Mouse (Mus musculus) forebrain, postnatal 0 days (tissue): ENCODE measurements around the gene Synj2. TPM values are rescaled to one million over a fixed set of nuclear protein-coding genes. Genes with fewer than 3 reads are reported as not detected.
"Not testable (repeated sequence)": the region's sequence is repeated elsewhere in the genome, so short reads cannot be mapped to it uniquely, and the experiment has no call there.

Source experiments
- ATAC-seq: fragments of 200-750 bp; cut with Nextera tagmentation; 2 replicates; pipeline ENCODE4 v1.8.0; 2017; ENCODE audit warnings: mild to moderate bottlenecking, moderate library complexity
- DNase-seq: peaks from one replicate; pipeline ENCODE4 v3.0.0-alpha.2; 2015
- H3K27ac ChIP-seq: fragments of 300-500 bp; sonication (generic); 2 replicates; pipeline ENCODE4 v1.5.1; 2014; ENCODE audit warnings: low read depth, mild to moderate bottlenecking, antibody characterized with exemption, low read length, moderate library complexity, mixed read lengths
- H3K27me3 ChIP-seq: fragments of 300-500 bp; sonication (generic); 2 replicates; pipeline ENCODE4 v1.6.1; 2014; ENCODE audit warnings: mild to moderate bottlenecking, low read length, mixed read lengths; ENCODE audit not compliant: insufficient read depth
- H3K36me3 ChIP-seq: fragments of 300-500 bp; sonication (generic); 2 replicates; pipeline ENCODE4 v1.6.1; 2014; ENCODE audit warnings: mild to moderate bottlenecking, moderate library complexity; ENCODE audit not compliant: insufficient read depth
- H3K4me1 ChIP-seq: fragments of 300-500 bp; sonication (generic); 2 replicates; pipeline ENCODE4 v1.6.1; 2014; ENCODE audit warnings: antibody characterized with exemption; ENCODE audit not compliant: insufficient read depth
- H3K4me2 ChIP-seq: fragments of 300-500 bp; sonication (generic); 2 replicates; pipeline ENCODE4 v1.6.1; 2014; ENCODE audit warnings: low read depth, mild to moderate bottlenecking, moderate library complexity
- H3K4me3 ChIP-seq: fragments of 300-500 bp; sonication (generic); 2 replicates; pipeline ENCODE4 v1.5.1; 2014; ENCODE audit warnings: low read depth, low read length, mixed read lengths
- H3K9ac ChIP-seq: fragments of 300-500 bp; sonication (generic); 2 replicates; pipeline ENCODE4 v1.6.1; 2014; ENCODE audit warnings: mild to moderate bottlenecking
- H3K9me3 ChIP-seq: fragments of 300-500 bp; sonication (generic); 2 replicates; pipeline ENCODE4 v1.6.1; 2016; ENCODE audit warnings: low read length
- CTCF ChIP-seq: sonication (generic); IDR thresholded peaks from 2 replicates; pipeline ENCODE4 v1.5.1; 2016; ENCODE audit warnings: antibody characterized with exemption, control low read depth, low read depth
- WGBS: fragments of 180-500 bp; shearing (Covaris S2); extraction: QIAGEN DNeasy Blood & Tissue Kit; methylation state at CpG from one replicate; pipeline ENCODE4 v1.1.7; 2014; 5-methylcytosine and 5-hydroxymethylcytosine counted together
- polyA plus RNA-seq: library from polyadenylated mRNA; unstranded; fragments of >200 nt; fragmentation: Nextera tagmentation; extraction: Ambion mirVana; gene quantifications from 2 replicates; pipeline ENCODE4 v1.2.1, GENCODE M21; 2015
- total RNA-seq: library from RNA; depleted of rRNA; stranded (reverse); fragments of >200 nt; gene quantifications from 2 replicates; pipeline ENCODE4 v1.2.3, GENCODE M21; 2014

Gene Synj2
- total and polyA plus RNA-seq, 2 experiments from 2014 or later = 3.6 to 6.8 TPM

- DNase-seq = no peak
- 85% methylated on average over 4 of the region's 4 CpGs for WGBS
- Histone ChIP-seq H3K4me3 (no peak overlapping the region), H3K9me3 (no peaks in the 10 kb centered on the region), H3K27ac (no peak overlapping the region), H3K4me1 (no peaks in the 10 kb centered on the region), H3K36me3 (no peaks in the 10 kb centered on the region), H3K27me3 (no peaks in the 10 kb centered on the region), H3K9ac (no peak overlapping the region), H3K4me2 (no peak overlapping the region)
- no peak for TF ChIP-seq CTCF
- ATAC-seq = no peak
These were observed 72.0 kb downstream of the Synj2 start for GRCm38 (mm10) chr17:6013079-6013478.

- Histone ChIP-seq H3K4me2 (no peak overlapping the region), H3K9ac (no peak overlapping the region), H3K27me3 (no peaks in the 10 kb centered on the region), H3K4me1 (no peaks in the 10 kb centered on the region), H3K27ac (no peak overlapping the region), H3K36me3 (no peaks in the 10 kb centered on the region), H3K9me3 (no peaks in the 10 kb centered on the region), H3K4me3 (no peak overlapping the region)
- ATAC-seq = no peak
- no peak for DNase-seq
- WGBS = 90% methylated on average over 4 of the region's 4 CpGs
- no peak for TF ChIP-seq CTCF
These were observed 73.9 kb downstream of the Synj2 start for GRCm38 (mm10) chr17:6014985-6015384.

DNA sequence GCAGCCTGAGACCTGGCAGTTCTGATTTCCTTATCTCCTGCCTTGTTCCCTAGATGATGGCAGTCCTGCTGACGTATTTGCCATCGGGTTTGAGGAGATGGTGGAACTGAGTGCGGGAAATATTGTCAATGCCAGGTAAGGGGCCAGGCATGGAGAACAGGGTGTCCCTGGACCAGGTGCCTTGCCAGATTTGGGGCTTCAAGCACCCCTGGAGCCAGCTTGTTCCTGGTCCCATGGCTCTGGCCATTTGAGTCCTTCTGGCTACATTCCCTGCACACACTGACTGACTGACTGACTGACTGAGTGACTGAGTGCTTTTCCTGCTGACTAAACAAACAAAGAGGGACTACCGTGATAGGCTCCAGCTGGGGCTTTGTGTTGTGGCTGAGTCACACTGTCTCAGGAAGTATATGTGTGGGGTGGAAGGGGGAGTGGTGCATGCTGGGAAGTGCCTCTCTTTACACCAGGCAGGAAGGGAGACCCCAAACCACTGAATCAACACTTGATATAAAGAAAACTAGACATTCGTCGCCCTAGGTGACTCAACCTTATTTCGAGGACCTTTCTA lies 75.2 kb downstream of the Synj2 start:
- H3K9me3 ChIP-seq = no peaks in the 10 kb centered on the region
- H3K27me3 ChIP-seq = no peaks in the 10 kb centered on the region
- no peak overlapping the region for H3K9ac ChIP-seq
- no peak overlapping the region for H3K4me2 ChIP-seq
- TF ChIP-seq CTCF = no peak
- H3K4me1 ChIP-seq = no peaks in the 10 kb centered on the region
- ATAC-seq = no peak
- H3K27ac ChIP-seq = no peak overlapping the region
- 75% methylated on average over 7 of the region's 7 CpGs for WGBS
- DNase-seq = no peak
- no peak overlapping the region for H3K4me3 ChIP-seq
- H3K36me3 ChIP-seq = no peaks in the 10 kb centered on the region

GRCm38 (mm10) chr17:6017268-6017667 lies 76.2 kb downstream of the Synj2 start:
- no peaks in the 10 kb centered on the region for H3K36me3 ChIP-seq
- DNase-seq (no peak), ATAC-seq (no peak)
- H3K4me3 ChIP-seq = no peak overlapping the region
- no peak overlapping the region for H3K9ac ChIP-seq
- no peaks in the 10 kb centered on the region for H3K27me3 ChIP-seq
- H3K4me1 ChIP-seq = no peaks in the 10 kb centered on the region
- no peaks in the 10 kb centered on the region for H3K9me3 ChIP-seq
- no peak for TF ChIP-seq CTCF
- H3K27ac ChIP-seq = no peak overlapping the region
- WGBS = 70% methylated on average over 12 of the region's 12 CpGs
- no peak overlapping the region for H3K4me2 ChIP-seq

- no peak for ATAC-seq
- Histone ChIP-seq H3K36me3 (no peaks in the 10 kb centered on the region), H3K4me2 (no peak overlapping the region), H3K4me1 (no peaks in the 10 kb centered on the region), H3K27me3 (no peaks in the 10 kb centered on the region), H3K27ac (no peak overlapping the region), H3K4me3 (no peak overlapping the region), H3K9ac (no peak overlapping the region), H3K9me3 (no peaks in the 10 kb centered on the region)
- DNase-seq = no peak
- 68% methylated on average over 4 of the region's 4 CpGs for WGBS
- TF ChIP-seq CTCF = no peak
These were observed 77.3 kb downstream of the Synj2 start for GRCm38 (mm10) chr17:6018348-6018747.

- H3K4me1 ChIP-seq = no peaks in the 10 kb centered on the region
- WGBS = 64% methylated on average over 2 of the region's 2 CpGs
- no peaks in the 10 kb centered on the region for H3K27me3 ChIP-seq
- H3K4me3 ChIP-seq = no peak overlapping the region
- no peak overlapping the region for H3K27ac ChIP-seq
- ATAC-seq (no peak), DNase-seq (no peak)
- H3K4me2 ChIP-seq = no peak overlapping the region
- no peak overlapping the region for H3K9ac ChIP-seq
- H3K36me3 ChIP-seq = no peaks in the 10 kb centered on the region
- H3K9me3 ChIP-seq = no peaks in the 10 kb centered on the region
- TF ChIP-seq CTCF = peak; percentile 75
These were observed 78.7 kb downstream of the Synj2 start for GRCm38 (mm10) chr17:6019776-6020175.

GRCm38 (mm10) chr17:6020636-6021035 lies 79.6 kb downstream of the Synj2 start:
- no peak overlapping the region for H3K27ac ChIP-seq
- no peaks in the 10 kb centered on the region for H3K9me3 ChIP-seq
- ATAC-seq (no peak), DNase-seq (no peak)
- H3K4me2 ChIP-seq = no peak overlapping the region
- H3K4me1 ChIP-seq = no peaks in the 10 kb centered on the region
- no peak overlapping the region for H3K4me3 ChIP-seq
- no peaks in the 10 kb centered on the region for H3K27me3 ChIP-seq
- no peaks in the 10 kb centered on the region for H3K36me3 ChIP-seq
- 59% methylated on average over 7 of the region's 7 CpGs for WGBS
- H3K9ac ChIP-seq = no peak overlapping the region
- no peak for TF ChIP-seq CTCF

DNA sequence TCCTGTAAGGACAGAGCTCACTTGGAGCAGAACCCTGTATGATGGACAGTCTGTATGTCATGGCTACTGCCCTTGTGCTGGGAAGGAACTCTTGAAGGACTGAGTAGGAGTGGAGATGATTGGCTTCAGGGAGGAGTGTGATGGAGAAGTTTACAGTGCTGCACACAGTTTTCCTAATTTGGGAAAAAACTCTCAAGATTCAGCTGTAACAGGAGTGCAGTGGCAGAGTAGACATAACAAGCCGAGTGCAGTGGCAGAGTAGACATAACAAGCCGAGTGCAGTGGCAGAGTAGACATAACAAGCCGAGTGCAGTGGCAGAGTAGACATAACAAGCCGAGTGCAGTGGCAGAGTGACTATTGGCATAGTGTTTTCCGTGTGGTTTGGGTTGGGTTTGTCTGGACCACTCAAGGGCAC lies 80.3 kb downstream of the Synj2 start:
- 0 out of 2 replicates have a peak overlapping the region, but pooled peaks have one; percentile 2 for H3K4me2 ChIP-seq
- WGBS = 45% methylated on average over 5 of the region's 5 CpGs

More for the DNA sequence above, 80.3 kb downstream of the Synj2 start:
- H3K9me3 ChIP-seq, H3K27ac ChIP-seq, H3K4me1 ChIP-seq, H3K9ac ChIP-seq, DNase-seq, H3K27me3 ChIP-seq, H3K4me3 ChIP-seq, H3K36me3 ChIP-seq: not testable (repeated sequence)
- peak; percentile 81 for ATAC-seq
